Mouse (Mus musculus): ENCODE measurements around the gene Bcor.

- TF ChIP-seq CTCF (IDR thresholded peaks at IDR 0.05; ENCODE audit: low read depth, low read length) (no peak), TAL1 (conservative IDR thresholded peaks at IDR 0.05; ENCODE audit: low read depth, low read length) (no peak), GATA1 (IDR thresholded peaks at IDR 0.05; ENCODE audit: borderline replicate concordance, low read length) (no peak), POLR2AphosphoS5 (IDR thresholded peaks at IDR 0.05; ENCODE audit: insufficient replicate concordance, low read depth, low read length) (no peak), GATA2 (IDR thresholded peaks at IDR 0.05; ENCODE audit: borderline replicate concordance, low read depth, low read length) (no peak)
Measured at GRCm38 (mm10) chrX:12146263-12146662, 13.9 kb downstream of the Bcor start.

Measured in G1E (cell line).